Mouse (Mus musculus) G1E (cell line): ENCODE results near the gene Nsdhl. TPM values are rescaled to one million over a fixed set of nuclear protein-coding genes. Genes with fewer than 3 reads are reported as not detected.

Source experiments
- ATAC-seq: 2 replicates; pipeline ENCODE4 v1.8.0; 2016; ENCODE audit warnings: mild to moderate bottlenecking; ENCODE audit not compliant: insufficient number of reproducible peaks, poor library complexity, low FRiP score, severe bottlenecking; ENCODE audit errors: extremely low read depth
- DNase-seq: peaks from one replicate; pipeline ENCODE4 v3.0.0; 2012; ENCODE audit warnings: low spot score
- H3K27me3 ChIP-seq: 2 replicates; pipeline ENCODE4 v1.6.1; 2012; ENCODE audit warnings: mild to moderate bottlenecking, low read length, inconsistent platforms; ENCODE audit not compliant: insufficient read depth
- H3K36me3 ChIP-seq: replicated peaks from 2 replicates; pipeline ENCODE3; 2012; ENCODE audit warnings: mild to moderate bottlenecking, inconsistent platforms
- H3K4me1 ChIP-seq: 2 replicates; pipeline ENCODE4 v1.6.1; 2012; ENCODE audit warnings: low read depth, low read length, inconsistent platforms, mixed read lengths; ENCODE audit not compliant: insufficient read depth
- H3K4me3 ChIP-seq: 2 replicates; pipeline ENCODE4 v1.5.1; 2012; ENCODE audit warnings: low read depth, mild to moderate bottlenecking, inconsistent platforms, low read length, moderate library complexity, mixed read lengths
- H3K9me3 ChIP-seq: replicated peaks from 2 replicates; pipeline ENCODE4 v1.6.1; 2012; ENCODE audit warnings: inconsistent platforms
- CTCF ChIP-seq: IDR thresholded peaks from 2 replicates; pipeline ENCODE4 v1.5.1; 2012; ENCODE audit warnings: low read depth, low read length, inconsistent platforms, mixed read lengths
- GATA1 ChIP-seq: IDR thresholded peaks from 2 replicates; pipeline ENCODE4 v1.6.1; 2012; ENCODE audit warnings: borderline replicate concordance, low read length, inconsistent platforms, mixed read lengths
- GATA2 ChIP-seq: IDR thresholded peaks from 2 replicates; pipeline ENCODE4 v1.6.1; 2012; ENCODE audit warnings: low read depth, low read length, inconsistent platforms, borderline replicate concordance
- POLR2AphosphoS5 ChIP-seq: IDR thresholded peaks from 2 replicates; pipeline ENCODE4 v1.6.1; 2012; ENCODE audit warnings: low read depth, low read length, inconsistent platforms; ENCODE audit not compliant: insufficient replicate concordance
- TAL1 ChIP-seq: conservative IDR thresholded peaks from 2 replicates; pipeline ENCODE4 v1.6.1; 2012; ENCODE audit warnings: low read depth, low read length, inconsistent platforms, mixed read lengths
- polyA plus RNA-seq: library from polyadenylated mRNA; stranded (reverse); fragments of >175 nt; gene quantifications from 2 replicates; pipeline ENCODE4 v1.2.3, GENCODE M21; 2012
- total RNA-seq, 2 experiments: library from RNA; stranded (forward) in 1 of 2; stranded (reverse) in 1 of 2; fragments of 200-1000 nt in 1 of 2; fragments of >200 nt in 1 of 2; fragmentation: Nextera tagmentation in 1 of 2; gene quantifications; 2 replicates each; pipeline ENCODE4 v1.2.3; 2014 to 2017

Gene Nsdhl
- 41.9 and 47.8 TPM in 2 replicates for total RNA-seq (2014; fragmentation: Nextera tagmentation)
- 50.2 and 51.2 TPM in 2 replicates for total RNA-seq (2017)
- 1.9 and 2.0 TPM in 2 replicates for polyA plus RNA-seq

DNA sequence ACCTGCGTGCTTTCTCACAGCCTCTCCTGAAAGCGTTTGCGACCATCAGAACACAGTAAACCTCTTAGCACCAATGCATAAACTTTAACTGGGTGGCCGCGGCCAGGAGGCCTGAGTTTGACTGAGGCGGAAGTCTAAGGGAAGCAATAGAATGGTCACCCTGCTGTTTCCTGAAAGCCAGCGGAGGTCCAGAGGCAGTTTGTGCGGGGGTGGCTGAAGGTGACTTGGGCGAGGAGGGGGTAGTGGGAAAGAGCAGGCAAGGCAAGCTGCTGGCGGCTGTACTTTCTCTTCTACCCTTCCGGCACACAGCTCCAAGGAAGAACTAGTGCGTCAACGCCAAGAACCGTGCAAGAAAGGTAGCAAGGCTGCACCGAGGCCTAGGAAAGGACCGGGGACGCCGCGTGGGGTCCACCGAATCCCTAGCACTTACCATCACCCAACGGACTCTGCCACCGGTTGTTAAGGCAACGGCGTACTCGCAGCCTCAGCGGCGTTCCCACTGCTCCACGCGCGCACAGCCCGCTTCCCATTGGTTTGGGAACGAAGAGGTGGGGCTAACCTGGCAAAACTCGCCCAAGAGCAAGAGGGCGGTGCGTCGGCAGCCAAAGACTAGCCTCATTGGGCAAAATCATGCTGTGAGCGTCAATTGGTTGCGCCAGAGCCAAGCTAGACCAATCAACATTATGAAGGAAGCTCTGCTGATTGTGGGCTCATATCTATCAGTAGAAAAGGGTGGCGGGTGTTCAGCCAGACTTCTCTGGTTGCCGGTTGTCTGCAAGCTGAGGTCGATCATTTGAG, at the start of gene Nsdhl, which contains the start of gene Cetn2:
Nsdhl (plus strand) TSS at position 674 of the 798 bp plus-strand sequence.
Cetn2 (minus strand) TSS at position 528 of the 798 bp plus-strand sequence.
- peak; percentile 96 for ATAC-seq
- H3K36me3 ChIP-seq: peaks cover 25% of the 10 kb centered on the region

DNA sequence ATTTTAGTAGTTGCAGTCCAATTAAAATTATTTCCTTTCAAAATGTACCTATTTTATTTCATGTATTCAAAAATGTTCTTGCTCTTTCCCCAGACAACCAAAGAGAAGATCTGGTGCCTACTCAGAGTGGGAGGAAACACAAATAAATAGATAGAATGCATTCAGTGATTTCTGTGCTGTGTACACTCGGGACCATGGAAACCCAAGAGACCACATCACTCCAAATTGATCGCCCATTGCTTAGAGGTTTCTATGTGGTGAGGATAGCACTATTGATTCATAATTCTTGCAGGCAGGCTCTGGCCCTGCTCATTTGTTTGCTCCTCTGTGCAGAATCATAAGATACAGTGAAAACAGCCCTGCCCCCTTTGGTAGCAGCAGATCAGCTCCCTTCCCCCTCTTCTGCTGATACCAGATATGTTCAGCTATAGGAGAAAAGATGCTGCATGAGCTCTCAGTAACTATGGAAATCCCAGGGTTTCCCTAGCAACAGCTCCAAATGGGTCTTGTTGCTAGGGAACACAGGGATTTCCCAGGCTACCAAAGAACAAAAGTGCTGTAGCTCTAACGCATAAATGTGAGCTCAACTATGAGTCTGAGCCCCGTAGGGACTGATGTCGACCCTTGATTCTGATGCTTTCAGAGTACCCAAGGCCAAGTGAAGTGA, 22.8 kb upstream of the Nsdhl start:
- Histone ChIP-seq H3K4me1 (no peaks in the 10 kb centered on the region), H3K4me3 (no peak overlapping the region), H3K36me3 (no peaks in the 10 kb centered on the region), H3K27me3 (no peaks in the 10 kb centered on the region), H3K9me3 (no peaks in the 10 kb centered on the region)
- DNase-seq (no peak), ATAC-seq (no peak)
- no peak for TF ChIP-seq GATA1
- no peak for TF ChIP-seq CTCF
- TF ChIP-seq POLR2AphosphoS5: no peak
- no peak for TF ChIP-seq GATA2

More for the DNA sequence above, at the start of gene Nsdhl, which contains the start of gene Cetn2:
- TF ChIP-seq GATA1: no peak
- TF ChIP-seq POLR2AphosphoS5: no peak
- no peak for TF ChIP-seq TAL1
- TF ChIP-seq GATA2: no peak
- no peak for TF ChIP-seq CTCF
- Histone ChIP-seq H3K27me3 (no peaks in the 10 kb centered on the region), H3K4me3 (peak within 1 kb of the TSS; percentile 79), H3K4me1 (peaks cover 15% of the 10 kb centered on the region), H3K9me3 (no peaks in the 10 kb centered on the region)
- peak; percentile 56 for DNase-seq

DNA sequence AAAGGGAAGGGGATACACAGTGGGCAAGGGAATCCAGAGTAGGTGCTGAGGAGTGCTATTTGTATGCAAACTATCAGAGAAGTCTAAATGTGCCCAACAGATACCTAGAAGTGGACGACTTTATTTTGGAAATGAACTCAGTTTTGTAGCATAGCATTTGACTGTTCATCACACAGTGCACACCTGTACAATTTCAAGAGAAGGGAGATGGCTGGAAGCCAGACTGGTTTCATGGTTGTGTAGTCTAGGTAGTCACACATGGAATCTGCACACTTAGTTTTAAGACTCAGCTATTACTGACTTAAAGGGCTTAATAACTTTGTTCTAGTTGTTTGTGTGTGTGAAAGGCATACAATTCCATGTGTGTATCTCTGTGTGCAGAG, 22.3 kb upstream of the Nsdhl start:
- no peaks in the 10 kb centered on the region for H3K9me3 ChIP-seq
- ATAC-seq (no peak), DNase-seq (no peak)
- no peaks in the 10 kb centered on the region for H3K4me1 ChIP-seq
- TF ChIP-seq CTCF (no peak), GATA1 (no peak), TAL1 (no peak), POLR2AphosphoS5 (no peak), GATA2 (no peak)
- no peaks in the 10 kb centered on the region for H3K27me3 ChIP-seq
- H3K36me3 ChIP-seq: no peaks in the 10 kb centered on the region
- H3K4me3 ChIP-seq: no peak overlapping the region

DNA sequence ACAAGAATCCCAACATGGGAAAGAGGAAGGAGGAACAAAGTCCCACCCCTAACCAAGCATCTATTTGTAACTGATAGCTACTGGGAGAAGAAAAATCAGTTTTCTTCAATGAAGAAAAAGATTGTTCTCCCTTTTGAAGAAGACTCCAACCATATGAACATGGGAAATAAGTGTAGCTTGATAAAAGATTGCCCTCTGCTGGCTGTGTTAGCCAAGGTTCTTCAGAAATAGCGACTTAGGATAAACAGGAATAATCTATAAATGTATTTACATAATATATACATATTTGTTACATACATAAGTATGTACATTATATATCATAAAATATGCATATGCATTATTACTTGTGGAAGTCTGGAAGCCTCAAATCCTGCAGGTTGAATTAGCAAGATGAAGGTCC, 15.8 kb upstream of the Nsdhl start:
- TF ChIP-seq CTCF (no peak), GATA1 (no peak), TAL1 (no peak), POLR2AphosphoS5 (no peak), GATA2 (no peak)
- Histone ChIP-seq H3K4me3 (no peak overlapping the region), H3K27me3 (no peaks in the 10 kb centered on the region), H3K9me3 (no peaks in the 10 kb centered on the region), H3K4me1 (no peaks in the 10 kb centered on the region), H3K36me3 (no peaks in the 10 kb centered on the region)
- DNase-seq (no peak), ATAC-seq (no peak)

DNA sequence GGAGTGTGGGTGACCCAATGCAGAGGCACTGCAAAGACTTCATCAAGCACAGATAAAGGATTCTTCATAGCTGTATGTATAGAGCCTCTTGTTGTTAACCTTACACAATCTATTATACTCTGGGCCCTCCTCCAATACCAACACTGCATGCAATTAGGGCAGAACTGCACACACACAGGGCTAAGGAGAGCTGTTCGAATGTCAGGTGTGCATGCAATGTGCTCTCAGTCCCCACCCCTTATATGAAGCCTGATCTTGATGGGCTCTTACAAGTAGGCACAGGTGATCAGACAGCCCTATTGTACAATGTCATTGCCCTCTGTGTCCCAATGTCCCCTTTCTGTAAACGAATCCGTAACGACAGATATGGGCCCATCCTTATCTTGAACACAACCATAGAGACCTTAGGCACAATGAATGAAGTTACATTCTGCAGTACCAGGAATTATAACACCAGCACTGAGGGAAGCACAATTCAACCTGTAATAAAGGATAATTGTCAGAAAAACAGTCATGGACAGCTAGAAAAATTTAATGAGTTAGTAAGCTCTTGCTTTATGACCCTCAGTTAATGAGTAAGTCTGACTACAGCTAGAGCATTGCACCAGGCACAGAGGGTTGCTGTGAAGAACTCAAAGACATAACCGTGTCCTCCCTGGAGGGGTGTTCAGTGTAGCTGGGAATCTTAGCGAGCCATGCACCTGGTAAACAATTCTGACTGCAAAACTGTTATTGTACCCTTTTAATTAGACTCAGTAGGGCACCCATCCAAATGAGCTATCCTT, 10.5 kb upstream of the Nsdhl start:
- no peak for ATAC-seq
- Histone ChIP-seq H3K4me3 (no peak overlapping the region), H3K27me3 (no peaks in the 10 kb centered on the region), H3K9me3 (no peaks in the 10 kb centered on the region), H3K36me3 (peaks cover 5% of the 10 kb centered on the region), H3K4me1 (no peaks in the 10 kb centered on the region)
- DNase-seq: no peak
- TF ChIP-seq TAL1 (no peak), GATA1 (no peak), POLR2AphosphoS5 (no peak), CTCF (no peak), GATA2 (no peak)

DNA sequence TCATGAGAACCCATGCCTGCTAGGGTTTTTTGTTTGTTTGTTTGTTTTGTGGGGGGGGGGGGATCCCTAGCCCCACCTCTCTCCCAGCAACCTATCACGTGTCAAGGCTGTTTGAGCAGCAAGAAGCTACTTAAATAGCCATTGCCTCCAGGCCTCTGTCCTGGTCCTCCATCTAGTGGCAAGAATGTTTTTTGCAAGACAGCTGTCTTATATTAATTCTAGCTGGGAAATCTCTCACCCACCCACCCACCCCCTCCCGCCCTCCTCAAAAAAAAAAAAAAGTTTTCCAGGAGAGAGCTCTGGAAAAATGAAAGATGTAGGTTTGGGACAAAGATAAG, 10.0 kb upstream of the Nsdhl start:
- DNase-seq (peak; percentile 2), ATAC-seq (no peak)
- no peaks in the 10 kb centered on the region for H3K27me3 ChIP-seq
- H3K4me1 ChIP-seq: no peaks in the 10 kb centered on the region
- no peak overlapping the region for H3K4me3 ChIP-seq
- TF ChIP-seq POLR2AphosphoS5: no peak
- TF ChIP-seq GATA2: no peak
- no peak for TF ChIP-seq CTCF
- no peak for TF ChIP-seq TAL1
- no peak for TF ChIP-seq GATA1
- no peaks in the 10 kb centered on the region for H3K9me3 ChIP-seq
- H3K36me3 ChIP-seq: peaks cover 8% of the 10 kb centered on the region
